Mouse (Mus musculus): ENCODE results near the gene Tpx2.

DNA sequence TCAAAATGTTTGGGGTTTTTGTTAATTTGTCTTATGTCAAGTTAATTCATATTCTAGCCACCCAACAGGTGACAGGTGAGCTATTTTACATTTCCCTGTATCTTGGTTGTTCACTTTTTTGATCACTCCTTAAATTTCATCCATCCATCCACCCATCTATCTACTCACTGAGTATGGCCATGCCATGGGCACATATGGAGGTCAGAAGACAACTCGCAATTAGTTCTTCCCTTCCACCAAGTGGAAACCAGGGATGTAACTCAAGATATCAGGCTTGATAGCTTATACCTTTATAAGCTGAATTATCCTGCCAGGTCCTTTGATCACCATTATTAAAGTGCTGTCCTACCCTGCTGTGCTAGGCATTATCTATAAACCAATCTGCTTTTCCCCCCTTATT is 24.0 kb upstream of the Tpx2 start:
- no peak for TF ChIP-seq EP300 (IDR thresholded peaks at IDR 0.05; ENCODE audit: insufficient read depth, low read depth, low read length)
- TF ChIP-seq CTCF (IDR thresholded peaks at IDR 0.05; ENCODE audit: low read depth, low read length): no peak
